Mouse (Mus musculus) intestine, embryonic 15.5 days (tissue): ENCODE data around the gene Dcaf10. TPM values are rescaled to one million over a fixed set of nuclear protein-coding genes. Genes with fewer than 3 reads are reported as not detected.

Experiments used
- polyA plus RNA-seq: library from polyadenylated mRNA; unstranded; fragments of >200 nt; fragmentation: Nextera tagmentation; extraction: Ambion mirVana; gene quantifications from 2 replicates; pipeline ENCODE4 v1.2.1, GENCODE M21; 2015

The Dcaf10 gene
- polyA plus RNA-seq, 1 experiment from 2014 or later, result 9.5 TPM

Other genes with a start within 250 kb of the Dcaf10 start
- 407 and 433 TPM in 2 replicates for gene Tomm5, start 234.0 kb upstream of the Dcaf10 start, polyA plus RNA-seq
- gene Frmpd1, start 157.2 kb upstream of the Dcaf10 start, polyA plus RNA-seq, result 0.48 and 0.57 TPM in 2 replicates
- 13.0 and 13.7 TPM in 2 replicates for gene Trmt10b, start 45.0 kb upstream of the Dcaf10 start, polyA plus RNA-seq
- 75.4 and 90.4 TPM in 2 replicates for gene Exosc3, start 631 bp downstream of the Dcaf10 start, polyA plus RNA-seq
- gene Slc25a51, start 66.7 kb downstream of the Dcaf10 start, polyA plus RNA-seq, result 53.1 and 54.2 TPM in 2 replicates
- gene Shb, start 190.4 kb downstream of the Dcaf10 start, polyA plus RNA-seq, result 4.0 and 4.8 TPM in 2 replicates